Mouse (Mus musculus) cerebellum, adult 2 months (tissue): ENCODE measurements around the gene Creg2. TPM values are rescaled to one million over a fixed set of nuclear protein-coding genes. Genes with fewer than 3 reads are reported as not detected.
A peak's percentile ranks its signal among the peaks of the same experiment; 100 is the strongest.
"Not testable (repeated sequence)": the region's sequence is repeated elsewhere in the genome, so short reads cannot be mapped to it uniquely, and the experiment has no call there.

Source experiments
- DNase-seq, 2 experiments: peaks; one replicate each; pipeline ENCODE4 v3.0.0; 2021
- H3K27ac ChIP-seq: fragments of 200-500 bp; 2 replicates; pipeline ENCODE4 v1.5.1; 2012; ENCODE audit warnings: low read length, control low read depth, inconsistent platforms; ENCODE audit not compliant: insufficient read depth
- H3K27me3 ChIP-seq: fragments of 200-500 bp; 2 replicates; pipeline ENCODE4 v1.6.1; 2012; ENCODE audit warnings: inconsistent platforms, mild to moderate bottlenecking, low read length, moderate library complexity; ENCODE audit not compliant: control insufficient read depth, insufficient read depth
- H3K4me1 ChIP-seq: fragments of 200-500 bp; 2 replicates; pipeline ENCODE4 v1.6.1; 2011; ENCODE audit warnings: low read length; ENCODE audit not compliant: control insufficient read depth, insufficient read depth
- H3K4me3 ChIP-seq: fragments of 200-500 bp; replicated peaks from 2 replicates; pipeline ENCODE3; 2011; ENCODE audit warnings: mild to moderate bottlenecking, low read depth, low read length, control low read depth; ENCODE audit not compliant: insufficient read depth
- CTCF ChIP-seq: fragments of 200-500 bp; IDR thresholded peaks from 2 replicates; pipeline ENCODE4 v1.5.1; 2011; ENCODE audit warnings: low read depth, mild to moderate bottlenecking, control low read depth, low read length, moderate library complexity, borderline replicate concordance; ENCODE audit not compliant: insufficient read depth
- POLR2A ChIP-seq: fragments of 200-500 bp; IDR thresholded peaks from 2 replicates; pipeline ENCODE4 v1.6.1; 2011; ENCODE audit warnings: low read length, control low read depth, borderline replicate concordance; ENCODE audit not compliant: insufficient read depth
- WGBS: fragments of 180-500 bp; shearing (Covaris S2); methylation state at CpG from one replicate; pipeline ENCODE4 v1.1.7; 2018; 5-methylcytosine and 5-hydroxymethylcytosine counted together
- polyA plus RNA-seq: library from polyadenylated mRNA; depleted of rRNA; stranded (reverse); fragments of >200 nt; gene quantifications from 2 replicates; pipeline ENCODE4 v1.2.3, GENCODE M21; 2012

Creg2 gene
- polyA plus RNA-seq, 1 experiment = 8.2 TPM

- DNase-seq = no peak
- no peaks in the 10 kb centered on the region for H3K27me3 ChIP-seq
- no peak overlapping the region for H3K27ac ChIP-seq
- 52% methylated on average over 12 of the region's 12 CpGs for WGBS
- no peaks in the 10 kb centered on the region for H3K4me1 ChIP-seq
- TF ChIP-seq CTCF = no peak
- TF ChIP-seq POLR2A = no peak
- no peak overlapping the region for H3K4me3 ChIP-seq
Observed at GRCm38 (mm10) chr1:39666751-39667252, 15.5 kb upstream of the Creg2 start.

- Histone ChIP-seq H3K4me1 (no peaks in the 10 kb centered on the region), H3K27me3 (no peaks in the 10 kb centered on the region), H3K4me3 (no peak overlapping the region), H3K27ac (no peak overlapping the region)
- 87% methylated on average over 7 of the region's 7 CpGs for WGBS
- no peak for DNase-seq
- TF ChIP-seq POLR2A (no peak), CTCF (no peak)
Observed at GRCm38 (mm10) chr1:39664039-39664625, 12.9 kb upstream of the Creg2 start.

- H3K4me1 ChIP-seq = no peaks in the 10 kb centered on the region
- no peak for TF ChIP-seq CTCF
- no peak for TF ChIP-seq POLR2A
- H3K4me3 ChIP-seq = no peak overlapping the region
- no peak overlapping the region for H3K27ac ChIP-seq
- H3K27me3 ChIP-seq = no peaks in the 10 kb centered on the region
- WGBS = 93% methylated on average over 4 of the region's 4 CpGs
- no peak for DNase-seq
Observed at GRCm38 (mm10) chr1:39663050-39663449, 11.8 kb upstream of the Creg2 start.

- no peaks in the 10 kb centered on the region for H3K4me1 ChIP-seq
- H3K4me3 ChIP-seq = no peak overlapping the region
- TF ChIP-seq POLR2A (no peak), CTCF (no peak)
- WGBS = 57% methylated on average over 6 of the region's 6 CpGs
- no peak for DNase-seq
- no peaks in the 10 kb centered on the region for H3K27me3 ChIP-seq
- H3K27ac ChIP-seq = no peak overlapping the region
Observed at GRCm38 (mm10) chr1:39656976-39657529, 5.8 kb upstream of the Creg2 start.

GRCm38 (mm10) chr1:39654901-39655300 is 3.6 kb upstream of the Creg2 start:
- not testable (repeated sequence) for H3K4me3 ChIP-seq, H3K27ac ChIP-seq, DNase-seq, H3K4me1 ChIP-seq, H3K27me3 ChIP-seq
- WGBS = 89% methylated on average over 18 of the region's 18 CpGs

GRCm38 (mm10) chr1:39653028-39653427 is 1.8 kb upstream of the Creg2 start:
- Histone ChIP-seq H3K4me3 (no peak overlapping the region), H3K4me1 (no peaks in the 10 kb centered on the region; the same call in 1 of the 2 replicates), H3K27ac (no peak overlapping the region), H3K27me3 (no peaks in the 10 kb centered on the region)
- WGBS = 92% methylated on average over 4 of the region's 4 CpGs
- no peak for DNase-seq
- TF ChIP-seq CTCF (no peak), POLR2A (no peak)

GRCm38 (mm10) chr1:39650435-39651240 is 636 bp downstream of the Creg2 start:
- peak; percentile 62 to 65 for DNase-seq
- Histone ChIP-seq H3K4me1 (no peaks in the 10 kb centered on the region; the same call in 1 of the 2 replicates), H3K27ac (no peak overlapping the region), H3K27me3 (no peaks in the 10 kb centered on the region), H3K4me3 (peak overlapping the region; percentile 69)
- TF ChIP-seq POLR2A (no peak), CTCF (peak; percentile 42; the same call in 1 of the 2 replicates)
- WGBS = under 1% methylated on average over 73 of the region's 73 CpGs
